Mouse (Mus musculus) gastrocnemius, adult 2 months (tissue): ENCODE data around the gene Olfr589. TPM values are rescaled to one million over a fixed set of nuclear protein-coding genes. Genes with fewer than 3 reads are reported as not detected.
"Not testable (repeated sequence)": the region's sequence is repeated elsewhere in the genome, so short reads cannot be mapped to it uniquely, and the experiment has no call there.

Source experiments
- DNase-seq: peaks from one replicate; pipeline ENCODE4 v3.0.0; 2022
- H3K27ac ChIP-seq: fragments of 200-600 bp; 2 replicates; pipeline ENCODE4 v1.8.1; 2022; ENCODE audit warnings: mild to moderate bottlenecking
- H3K4me3 ChIP-seq: fragments of 200-600 bp; 2 replicates; pipeline ENCODE4 v1.8.1; 2022; ENCODE audit warnings: mild to moderate bottlenecking, moderate library complexity
- CTCF ChIP-seq: fragments of 200-600 bp; IDR thresholded peaks from 2 replicates; pipeline ENCODE4 v1.8.1; 2022; ENCODE audit warnings: antibody characterized with exemption, mild to moderate bottlenecking, moderate library complexity
- intact Hi-C: fragments of 180-260 bp; cut with DNase I; formaldehyde crosslinking; loops from one replicate; pipeline ENCODE4 v1.15.1; 2025
- long read RNA-seq, 2 experiments: library from polyadenylated mRNA; stranded (forward); transcript quantifications; one replicate each; pipeline ENCODE4 v2.0.0; 2021
- total RNA-seq, 2 experiments: library from RNA; stranded (reverse); gene quantifications; 2 replicates each; pipeline ENCODE4 v1.2.3; 2021

Gene Olfr589
- not detected for total RNA-seq
- long read RNA-seq, experiment 1, result 0 reads
- long read RNA-seq, experiment 2, result 0 reads

DNA sequence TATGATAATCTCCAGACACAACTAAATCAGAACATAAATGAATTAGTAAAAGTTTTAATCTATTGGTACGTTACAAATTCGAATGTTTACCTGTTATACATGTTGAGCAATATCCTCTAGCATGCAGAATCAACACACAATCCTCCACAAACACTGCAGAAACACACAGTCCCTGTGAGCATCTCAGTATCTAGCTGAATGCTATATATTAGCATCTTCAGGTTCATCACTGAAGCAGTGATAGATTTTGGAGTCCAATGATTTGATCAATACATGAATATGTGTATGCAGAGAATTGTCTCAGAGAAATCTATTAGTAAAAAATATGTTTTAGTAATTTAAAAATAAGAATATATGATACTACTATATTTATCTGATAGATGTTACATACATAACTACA is at the start of gene Olfr589:
Olfr589 (minus strand) TSS at position 101 of the 400 bp plus-strand sequence.
- intact Hi-C loops, result no loop called here
- no peak within 1 kb of the TSS for H3K27ac ChIP-seq
- no peak for DNase-seq
- H3K4me3 ChIP-seq, result no peak within 1 kb of the TSS
- no peak for TF ChIP-seq CTCF

DNA sequence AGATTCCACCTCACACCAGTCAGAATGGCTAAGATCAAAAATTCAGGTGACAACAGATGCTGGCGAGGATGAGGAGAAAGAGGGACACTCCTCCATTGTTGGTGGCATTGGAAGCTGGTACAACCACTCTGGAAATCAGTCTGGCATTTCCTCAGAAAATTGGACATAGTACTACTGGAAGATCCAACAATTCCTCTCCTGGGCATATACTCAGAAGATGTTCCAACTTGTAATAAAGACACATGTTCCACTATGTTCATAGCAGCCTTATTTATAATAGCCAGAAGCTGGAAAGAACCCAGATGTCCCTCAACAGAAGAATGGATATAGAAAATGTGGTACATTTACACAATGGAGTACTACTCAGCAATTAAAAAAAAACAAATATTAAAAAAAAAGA is 28.3 kb upstream of the Olfr589 start, which contains the start of gene Olfr592:
Olfr592 (plus strand) TSS at position 301 of the 400 bp plus-strand sequence.
- intact Hi-C loops, H3K27ac ChIP-seq, DNase-seq, H3K4me3 ChIP-seq: not testable (repeated sequence)

DNA sequence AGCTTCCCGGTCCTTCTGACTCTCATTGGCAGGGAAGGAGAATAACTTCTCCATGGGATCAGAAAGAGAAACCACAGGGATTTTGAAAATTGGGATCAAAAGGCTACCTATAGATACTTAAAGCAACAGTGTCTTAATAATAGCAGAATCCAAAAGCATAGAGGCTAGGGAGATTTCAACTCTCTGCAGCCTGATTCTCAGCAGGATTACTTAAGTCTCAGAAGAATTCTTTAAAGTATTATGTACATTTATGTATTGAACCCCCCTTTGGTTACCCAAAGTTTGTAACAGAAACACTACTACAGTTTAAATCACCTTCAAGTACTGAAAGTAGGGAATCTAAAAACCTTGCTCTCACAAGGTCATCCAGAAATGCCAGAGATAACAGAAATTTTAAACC is 22.1 kb upstream of the Olfr589 start, which contains the start of gene Olfr591:
Olfr591 (minus strand) TSS at position 101 of the 400 bp plus-strand sequence.
- no peak for DNase-seq
- no peak within 1 kb of the TSS for H3K4me3 ChIP-seq
- no peak within 1 kb of the TSS for H3K27ac ChIP-seq
- intact Hi-C loops, result no loop called here
- no peak for TF ChIP-seq CTCF

DNA sequence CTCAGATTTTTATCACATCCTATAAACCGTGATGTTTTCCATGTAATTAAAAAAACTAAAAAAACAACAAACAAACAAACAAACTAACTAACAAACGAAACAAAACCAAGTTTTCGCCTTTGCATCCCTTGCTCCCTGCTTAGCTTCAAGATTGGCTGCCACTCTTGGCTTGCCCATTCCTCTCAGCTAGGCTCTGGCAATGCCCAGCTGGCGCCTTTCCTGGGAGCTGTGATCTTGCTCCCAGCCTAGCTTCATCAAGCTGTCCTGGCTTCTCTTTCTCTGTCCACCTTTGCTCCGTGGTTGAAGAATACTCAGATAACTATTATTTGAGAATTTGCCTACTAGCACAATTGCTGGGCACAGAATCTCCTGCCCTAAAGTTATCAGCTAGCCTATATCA is 13.5 kb upstream of the Olfr589 start:
- DNase-seq, result no peak
- intact Hi-C loops, result no loop called here

DNA sequence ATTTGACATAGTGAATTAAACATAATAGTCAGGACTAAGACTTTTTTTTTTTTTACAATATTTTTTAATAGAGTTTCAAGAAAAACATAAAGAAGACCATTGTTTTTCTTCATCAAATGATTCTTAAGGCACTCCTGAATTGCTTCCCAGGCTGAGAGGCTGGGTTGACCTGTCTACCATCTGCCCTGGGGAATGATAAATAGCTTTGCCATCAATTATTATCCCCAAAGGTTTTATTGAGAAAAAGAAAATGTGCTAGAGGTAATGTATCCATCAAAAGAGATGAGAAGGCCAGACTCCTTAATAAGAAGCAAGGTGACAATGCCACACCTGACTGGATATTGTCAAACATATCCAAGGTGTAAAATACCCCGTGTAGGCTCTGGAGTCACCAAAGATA is 15.6 kb downstream of the Olfr589 start, which contains the start of gene Olfr588-ps1:
Olfr588-ps1 (plus strand) TSS at position 301 of the 400 bp plus-strand sequence.
- intact Hi-C loops, result no loop called here
- Histone ChIP-seq H3K27ac (no peak within 1 kb of the TSS), H3K4me3 (no peak within 1 kb of the TSS)
- TF ChIP-seq CTCF, result no peak
- DNase-seq, result no peak

More for the DNA sequence above, 13.5 kb upstream of the Olfr589 start:
- H3K4me3 ChIP-seq, result no peak overlapping the region
- H3K27ac ChIP-seq, result no peak overlapping the region
- no peak for TF ChIP-seq CTCF

DNA sequence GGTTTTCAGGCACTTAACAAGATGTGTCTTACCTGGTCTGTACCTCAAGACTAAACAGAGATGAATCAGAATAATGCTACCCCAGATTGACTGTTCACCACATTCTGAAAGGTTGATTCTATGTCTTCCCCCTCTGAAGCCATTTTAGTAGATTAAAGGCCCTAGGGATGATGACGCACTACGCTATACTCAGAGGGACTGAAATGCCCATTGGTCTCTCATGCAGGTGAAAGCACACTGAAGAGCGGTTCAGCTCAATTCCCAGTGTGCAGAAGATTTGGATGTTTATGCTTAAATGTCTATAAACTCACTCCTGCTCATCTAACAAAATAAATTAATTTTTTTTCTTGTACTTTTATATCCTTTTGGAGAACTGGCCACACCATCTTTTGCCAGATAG is 30.6 kb downstream of the Olfr589 start, which contains the start of gene Olfr586:
Olfr586 (minus strand) TSS at position 101 of the 400 bp plus-strand sequence.
- intact Hi-C loops, result no loop called here
- TF ChIP-seq CTCF, result no peak
- Histone ChIP-seq H3K4me3 (no peak within 1 kb of the TSS), H3K27ac (no peak within 1 kb of the TSS)
- no peak for DNase-seq

DNA sequence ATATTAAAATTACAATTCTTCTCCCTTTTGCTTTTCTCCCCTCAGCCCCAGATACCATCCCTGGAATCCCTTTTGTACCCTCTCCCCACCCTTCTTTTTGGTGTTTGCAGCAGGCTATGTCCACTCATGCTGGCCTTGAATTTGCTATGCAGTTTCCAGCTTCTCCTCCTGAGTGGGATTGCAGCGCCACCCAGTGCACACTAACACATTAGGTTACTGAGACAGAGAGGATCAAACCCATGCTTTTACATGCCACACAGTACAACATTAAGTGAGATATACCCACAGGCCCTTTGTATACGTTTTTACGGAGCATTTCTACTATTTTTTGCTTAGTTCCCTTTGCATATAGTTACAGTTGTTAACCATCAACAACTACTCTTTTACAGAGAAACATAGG is 36.8 kb downstream of the Olfr589 start:
- DNase-seq, result no peak
- no peak for TF ChIP-seq CTCF
- H3K27ac ChIP-seq, result no peak overlapping the region
- intact Hi-C loops, result no loop called here
- H3K4me3 ChIP-seq, result no peak overlapping the region

Other genes starting within 250 kb of the Olfr589 start
- gene Olfr571, start 238.8 kb downstream of the Olfr589 start, total RNA-seq, result not detected
- not detected for gene Olfr572, start 231.9 kb downstream of the Olfr589 start, total RNA-seq
- gene Olfr573-ps1, start 213.8 kb downstream of the Olfr589 start, total RNA-seq, result not detected
- gene Olfr574, start 207.9 kb downstream of the Olfr589 start, total RNA-seq, result not detected
- not detected for gene Olfr575, start 197.6 kb downstream of the Olfr589 start, total RNA-seq
- gene Olfr576, start 193.7 kb downstream of the Olfr589 start, total RNA-seq, result not detected
- not detected for gene Olfr577, start 180.4 kb downstream of the Olfr589 start, total RNA-seq
- gene Olfr578, start 167.0 kb downstream of the Olfr589 start, total RNA-seq, result not detected
- gene Olfr582, start 118.3 kb downstream of the Olfr589 start, total RNA-seq, result not detected
- gene Olfr583, start 105.1 kb downstream of the Olfr589 start, total RNA-seq, result not detected
- gene Olfr584, start 74.5 kb downstream of the Olfr589 start, total RNA-seq, result not detected
- not detected for gene Olfr585, start 58.6 kb downstream of the Olfr589 start, total RNA-seq
- gene Olfr586, start 30.7 kb downstream of the Olfr589 start, total RNA-seq, result not detected
- gene Olfr588-ps1, start 15.5 kb downstream of the Olfr589 start, total RNA-seq, result not detected
- not detected for gene Olfr591, start 22.0 kb upstream of the Olfr589 start, total RNA-seq
- gene Olfr592, start 28.4 kb upstream of the Olfr589 start, total RNA-seq, result not detected
- not detected for gene Olfr593, start 55.5 kb upstream of the Olfr589 start, total RNA-seq
- not detected for gene Olfr594, start 60.6 kb upstream of the Olfr589 start, total RNA-seq
- not detected for gene Usp17ld, start 96.1 kb upstream of the Olfr589 start, total RNA-seq
- gene Olfr596, start 149.3 kb upstream of the Olfr589 start, total RNA-seq, result not detected
- gene Olfr597, start 160.0 kb upstream of the Olfr589 start, total RNA-seq, result not detected
- not detected for gene Olfr598, start 167.2 kb upstream of the Olfr589 start, total RNA-seq
- not detected for gene Olfr599, start 179.6 kb upstream of the Olfr589 start, total RNA-seq
- gene Olfr600, start 193.3 kb upstream of the Olfr589 start, total RNA-seq, result not detected
- gene Olfr601, start 206.3 kb upstream of the Olfr589 start, total RNA-seq, result not detected
- not detected for gene Olfr603, start 229.8 kb upstream of the Olfr589 start, total RNA-seq